Mouse (Mus musculus): ENCODE measurements around the gene Ctsj.
"Not testable (repeated sequence)": the region's sequence is repeated elsewhere in the genome, so short reads cannot be mapped to it uniquely, and the experiment has no call there.

Gene Ctsj

DNA sequence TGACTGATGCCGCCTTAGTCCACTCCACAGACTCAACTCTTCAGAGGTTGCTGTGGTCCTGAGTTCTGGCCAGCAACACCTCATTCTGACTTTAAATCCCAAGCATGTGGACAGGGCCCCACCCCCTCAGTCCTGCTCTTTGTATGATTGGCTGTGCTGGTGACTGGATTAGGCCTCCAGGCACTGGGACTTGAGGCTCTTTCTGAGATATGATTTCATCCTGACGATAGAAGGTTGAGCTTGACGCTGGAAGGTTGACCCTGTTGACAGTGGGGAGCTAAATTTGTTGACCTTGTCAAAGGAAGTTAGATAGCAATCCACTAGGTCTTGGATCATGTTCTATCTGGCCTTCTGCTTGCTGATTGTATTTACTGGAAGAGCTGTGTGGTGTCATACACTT is at the start of gene Ctsj:
Gene Ctsj (minus strand): TSS at position 101 of the 400 bp plus-strand sequence.
- no peak for DNase-seq (ENCODE audit: low spot score in 2 of 2)

DNA sequence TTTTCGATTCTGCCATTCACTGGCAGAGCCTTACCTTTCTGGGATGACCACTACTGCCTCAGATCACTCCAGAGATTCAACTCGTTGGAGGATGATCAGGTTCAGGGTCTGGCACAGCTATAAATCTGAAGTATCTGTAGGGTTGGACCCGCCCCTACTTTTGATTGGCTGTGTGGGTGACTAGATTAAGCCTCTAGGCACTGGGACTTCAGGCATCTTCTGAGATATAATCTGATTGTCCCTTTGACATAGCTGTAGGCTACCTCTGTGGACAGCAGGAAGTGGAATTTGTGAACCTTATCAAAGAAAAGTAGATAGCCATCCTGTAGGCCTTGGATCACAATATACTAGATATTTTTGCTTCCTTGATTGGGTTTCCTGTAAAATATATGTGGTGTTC is 34.8 kb upstream of the Ctsj start, which contains the start of gene Ctsq:
Gene Ctsq (minus strand): TSS at position 101 of the 400 bp plus-strand sequence.
- no peak for DNase-seq (ENCODE audit: low spot score in 2 of 2)

DNA sequence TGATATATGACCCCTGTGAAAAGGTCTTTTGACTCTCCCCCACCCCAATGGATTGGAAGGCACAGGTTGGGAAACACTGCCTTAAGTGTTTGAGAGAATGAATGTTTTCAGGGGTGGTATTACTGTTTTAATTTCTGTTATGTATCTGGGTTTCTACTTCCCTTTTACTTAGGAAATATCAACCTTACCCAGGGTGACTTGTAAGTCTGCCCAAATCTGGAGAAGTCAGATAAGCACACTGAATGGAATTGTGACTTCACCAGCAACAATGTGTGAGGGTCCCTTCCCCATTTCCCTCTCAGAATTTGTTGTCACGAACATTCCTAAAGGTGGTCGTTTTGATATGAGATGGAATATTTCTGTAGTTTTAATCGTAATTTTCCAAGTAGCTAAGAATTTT is 17.0 kb upstream of the Ctsj start:
- DNase-seq (ENCODE audit: low spot score in 2 of 2): no peak

DNA sequence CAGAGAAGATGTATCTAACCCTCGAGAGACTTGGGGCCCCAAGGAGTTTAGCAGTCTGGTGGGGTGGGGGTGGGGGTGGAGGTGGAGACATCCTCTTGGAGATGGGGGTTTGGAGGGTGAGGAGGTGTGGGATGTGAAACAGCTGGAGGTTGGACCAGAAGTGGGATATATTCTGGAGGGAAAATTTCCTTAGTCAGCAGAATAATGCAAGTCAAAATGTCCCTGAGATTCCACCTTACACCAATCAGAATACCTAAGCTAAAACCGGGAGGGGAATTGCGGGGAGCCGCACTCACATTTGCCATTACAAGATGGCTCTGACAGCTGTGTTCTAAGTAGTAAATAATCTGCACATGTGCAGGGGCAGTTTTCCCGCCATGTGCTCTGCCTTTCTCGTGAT is 16.1 kb upstream of the Ctsj start:
- no peak for DNase-seq (ENCODE audit: low spot score in 2 of 2)

DNA sequence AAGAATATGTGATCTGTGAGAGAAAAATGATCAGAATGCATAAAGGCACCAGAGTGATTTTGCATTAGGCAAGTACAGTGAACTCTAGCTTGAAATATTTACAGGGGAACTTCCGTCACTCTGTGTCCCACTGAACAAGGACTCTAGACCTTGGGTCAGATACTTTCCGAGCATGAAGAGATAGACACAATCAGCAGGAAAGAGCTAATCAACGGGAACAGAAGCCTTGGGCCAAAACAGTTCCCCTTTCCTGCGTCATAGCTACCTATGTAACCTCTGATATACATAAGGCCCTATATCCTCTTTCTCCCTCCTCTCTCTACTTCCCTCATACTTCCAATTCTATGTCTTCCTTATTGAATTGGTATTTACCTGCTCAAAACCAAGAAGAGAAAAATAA is 4.4 kb upstream of the Ctsj start:
- DNase-seq (ENCODE audit: low spot score in 2 of 2): no peak

DNA sequence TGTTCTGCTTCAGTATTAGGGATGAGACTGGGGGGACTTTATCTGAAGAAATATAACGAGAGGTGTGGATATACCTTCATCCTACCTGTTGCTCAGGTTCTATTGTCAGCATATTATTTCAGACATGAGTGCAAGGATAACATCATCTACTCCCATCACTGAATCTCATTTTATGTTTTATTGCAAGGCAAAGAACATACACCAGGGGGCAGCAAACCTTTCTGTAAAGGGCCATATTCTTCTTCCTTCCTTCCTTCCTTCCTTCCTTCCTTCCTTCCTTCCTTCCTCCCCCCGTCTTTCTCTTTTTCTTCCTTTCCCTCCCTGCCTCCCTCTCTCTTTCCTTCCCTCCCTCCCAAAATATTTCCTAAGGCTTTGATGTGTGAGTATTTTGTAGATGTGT is 8.2 kb downstream of the Ctsj start:
- DNase-seq (ENCODE audit: low spot score in 2 of 2): no peak

DNA sequence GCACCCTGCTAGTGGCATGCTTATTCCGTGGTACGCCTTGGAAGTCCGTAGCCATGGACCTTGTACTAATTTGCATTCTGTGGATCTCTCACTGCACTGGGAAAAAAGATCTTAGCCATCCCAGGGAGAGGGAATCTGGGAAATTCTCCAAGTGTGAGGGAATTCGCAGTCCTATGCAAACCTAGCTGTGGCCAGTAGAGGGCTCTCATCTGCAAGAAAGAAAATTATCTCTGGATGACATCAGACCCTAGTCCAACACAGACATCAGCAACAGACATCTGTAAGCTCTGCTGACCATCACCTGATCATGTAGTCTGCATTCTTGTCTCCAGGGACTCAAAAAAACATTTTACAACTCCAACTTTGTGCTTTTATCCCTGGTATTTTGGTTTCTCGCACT is 18.8 kb downstream of the Ctsj start:
- not testable (repeated sequence) for DNase-seq (ENCODE audit: low spot score in 2 of 2)

DNA sequence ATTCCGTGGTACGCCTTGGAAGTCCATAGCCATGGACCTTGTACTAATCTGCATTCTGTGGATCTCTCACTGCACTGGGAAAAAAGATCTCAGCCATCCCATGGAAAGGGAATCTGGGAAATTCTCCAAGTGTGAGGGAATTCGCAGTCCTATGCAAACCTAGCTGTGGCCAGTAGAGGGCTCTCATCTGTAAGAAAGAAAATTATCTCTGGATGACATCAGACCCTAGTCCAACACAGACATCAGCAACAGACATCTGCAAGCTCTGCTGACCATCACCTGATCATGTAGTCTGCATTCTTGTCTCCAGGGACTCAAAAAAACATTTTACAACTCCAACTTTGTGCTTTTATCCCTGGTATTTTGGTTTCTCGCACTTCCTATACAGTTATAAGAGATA is 33.4 kb downstream of the Ctsj start:
- not testable (repeated sequence) for DNase-seq (ENCODE audit: low spot score in 2 of 2)

DNA sequence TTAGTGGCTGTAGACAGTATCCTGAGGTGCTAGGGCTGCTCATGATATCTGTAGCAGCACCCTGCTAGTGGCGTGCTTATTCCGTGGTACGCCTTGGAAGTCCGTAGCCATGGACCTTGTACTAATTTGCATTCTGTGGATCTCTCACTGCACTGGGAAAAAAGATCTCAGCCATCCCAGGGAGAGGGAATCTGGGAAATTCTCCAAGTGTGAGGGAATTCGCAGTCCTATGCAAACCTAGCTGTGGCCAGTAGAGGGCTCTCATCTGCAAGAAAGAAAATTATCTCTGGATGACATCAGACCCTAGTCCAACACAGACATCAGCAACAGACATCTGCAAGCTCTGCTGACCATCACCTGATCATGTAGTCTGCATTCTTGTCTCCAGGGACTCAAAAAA is 41.8 kb downstream of the Ctsj start:
- not testable (repeated sequence) for DNase-seq (ENCODE audit: low spot score in 2 of 2)

DNA sequence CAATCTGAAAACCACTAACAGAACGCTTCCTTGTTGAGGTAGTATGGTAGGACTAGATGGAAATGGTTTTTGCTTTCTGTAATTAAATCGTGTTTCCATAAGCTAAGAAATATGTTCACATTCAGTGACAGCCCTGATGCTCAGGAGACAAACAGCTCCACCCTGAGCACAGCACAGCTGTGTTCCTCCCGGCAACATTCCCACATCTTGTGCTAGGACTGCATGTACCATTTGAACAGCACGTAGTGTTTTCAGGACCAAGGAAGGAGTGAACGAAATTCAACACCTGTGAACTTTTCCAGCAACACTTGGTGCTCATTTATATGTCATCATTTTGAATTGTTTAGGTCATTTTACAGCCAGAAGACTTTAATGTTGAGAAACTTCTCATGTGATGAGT is 44.1 kb downstream of the Ctsj start:
- no peak for DNase-seq (ENCODE audit: low spot score in 2 of 2)

Data from thymus, postnatal 10 days (tissue).